Mouse (Mus musculus) liver, embryonic 13.5 days (tissue): ENCODE measurements at regions not wholly inside any gene's neighbourhood (a gene's known extent, or its start where the extent isn't known, plus 50 kb on each side); places are given as distances from the start of the nearest gene placed in this dataset.

Experiments used
- ATAC-seq: fragments of 200-750 bp; cut with Nextera tagmentation; 2 replicates; pipeline ENCODE4 v1.8.0; 2017; ENCODE audit warnings: low read depth, mild to moderate bottlenecking, moderate number of reproducible peaks, moderate library complexity
- DNase-seq: peaks from one replicate; pipeline ENCODE4 v3.0.0; 2022
- H3K27ac ChIP-seq: fragments of 300-500 bp; sonication (generic); 2 replicates; pipeline ENCODE4 v1.5.1; 2015; ENCODE audit warnings: moderate library complexity, mild to moderate bottlenecking, inconsistent platforms
- H3K27me3 ChIP-seq: fragments of 300-500 bp; sonication (generic); 2 replicates; pipeline ENCODE4 v1.6.1; 2015; ENCODE audit warnings: mild to moderate bottlenecking, inconsistent platforms
- H3K36me3 ChIP-seq: fragments of 300-500 bp; sonication (generic); 2 replicates; pipeline ENCODE4 v1.6.1; 2015; ENCODE audit warnings: mild to moderate bottlenecking, inconsistent platforms
- H3K4me1 ChIP-seq: fragments of 300-500 bp; sonication (generic); replicated peaks from 2 replicates; pipeline ENCODE4 v1.6.1; 2015; ENCODE audit warnings: inconsistent platforms
- H3K4me2 ChIP-seq: fragments of 300-500 bp; sonication (generic); 2 replicates; pipeline ENCODE4 v1.6.1; 2015; ENCODE audit warnings: inconsistent platforms, mild to moderate bottlenecking, moderate library complexity
- H3K4me3 ChIP-seq: fragments of 300-500 bp; sonication (generic); replicated peaks from 2 replicates; pipeline ENCODE4 v1.5.1; 2015; ENCODE audit warnings: mild to moderate bottlenecking, inconsistent platforms
- H3K9ac ChIP-seq: fragments of 300-500 bp; sonication (generic); 2 replicates; pipeline ENCODE4 v1.6.1; 2015; ENCODE audit warnings: mild to moderate bottlenecking, inconsistent platforms
- H3K9me3 ChIP-seq: fragments of 300-500 bp; sonication (generic); replicated peaks from 2 replicates; pipeline ENCODE4 v1.6.1; 2016; ENCODE audit warnings: inconsistent platforms
- WGBS: fragments of 180-500 bp; shearing (Covaris S2); methylation state at CpG from one replicate; pipeline ENCODE4 v1.1.7; 2015; ENCODE audit not compliant: insufficient replicate concordance; 5-methylcytosine and 5-hydroxymethylcytosine counted together

DNA sequence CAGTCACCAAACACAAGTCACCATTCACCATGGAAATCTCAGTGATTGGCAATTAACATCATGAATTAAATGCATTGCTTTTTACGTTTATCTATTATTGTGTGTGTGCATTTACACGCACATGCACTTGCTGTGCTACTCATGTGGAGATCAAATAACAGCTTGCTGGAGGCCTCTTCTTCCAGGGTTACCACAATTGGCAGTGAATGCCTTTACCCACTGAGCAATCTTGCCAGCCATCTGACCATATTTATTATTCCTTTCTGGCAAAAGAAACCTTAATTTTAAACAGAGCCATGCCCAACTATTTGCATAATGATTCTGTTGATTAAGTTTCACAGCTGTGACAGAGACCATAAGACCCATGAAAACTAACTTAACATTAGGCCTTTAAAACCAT lies 494.5 kb upstream of the 4930412O13Rik start:
- Histone ChIP-seq H3K4me3 (no peak overlapping the region), H3K9ac (no peak overlapping the region), H3K9me3 (no peaks in the 10 kb centered on the region), H3K27me3 (no peaks in the 10 kb centered on the region), H3K36me3 (no peaks in the 10 kb centered on the region), H3K4me1 (no peaks in the 10 kb centered on the region), H3K27ac (no peak overlapping the region), H3K4me2 (no peak overlapping the region)
- DNase-seq (no peak), ATAC-seq (no peak)
- WGBS, result 64% methylated on average over 2 of the region's 2 CpGs

DNA sequence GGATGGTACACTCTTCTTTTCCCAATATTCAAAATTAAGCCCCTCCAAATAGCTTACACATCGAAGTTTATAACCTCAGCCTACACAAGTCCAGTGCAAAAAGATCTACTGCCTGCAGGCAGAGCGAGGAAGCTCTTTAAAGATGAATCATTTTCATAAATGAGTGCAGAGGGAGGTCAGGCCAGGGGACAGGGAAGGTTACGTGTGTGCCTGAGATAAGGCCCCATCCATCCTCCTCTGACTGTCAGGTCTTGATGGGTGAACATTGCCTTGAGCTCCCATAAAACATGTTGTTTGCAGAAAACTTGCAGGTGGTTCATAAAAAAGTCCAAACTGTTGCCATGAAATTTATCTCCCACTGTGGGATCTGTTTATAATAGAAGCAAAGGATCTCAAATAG lies 493.0 kb upstream of the 4930412O13Rik start:
- Histone ChIP-seq H3K4me1 (no peaks in the 10 kb centered on the region), H3K27me3 (no peaks in the 10 kb centered on the region), H3K9me3 (no peaks in the 10 kb centered on the region), H3K27ac (no peak overlapping the region), H3K36me3 (no peaks in the 10 kb centered on the region), H3K9ac (no peak overlapping the region), H3K4me3 (no peak overlapping the region), H3K4me2 (no peak overlapping the region)
- ATAC-seq (no peak), DNase-seq (no peak)
- 45% methylated on average over 3 of the region's 3 CpGs for WGBS

- H3K4me1 ChIP-seq, result no peaks in the 10 kb centered on the region
- no peaks in the 10 kb centered on the region for H3K27me3 ChIP-seq
- no peak overlapping the region for H3K4me2 ChIP-seq
- H3K27ac ChIP-seq, result no peak overlapping the region
- ATAC-seq, result no peak
- no peaks in the 10 kb centered on the region for H3K36me3 ChIP-seq
- no peaks in the 10 kb centered on the region for H3K9me3 ChIP-seq
- 61% methylated on average over 9 of the region's 9 CpGs for WGBS
- no peak overlapping the region for H3K9ac ChIP-seq
- no peak for DNase-seq
- no peak overlapping the region for H3K4me3 ChIP-seq
Measured at GRCm38 (mm10) chr2:9395379-9395999, 485.6 kb upstream of the 4930412O13Rik start.

DNA sequence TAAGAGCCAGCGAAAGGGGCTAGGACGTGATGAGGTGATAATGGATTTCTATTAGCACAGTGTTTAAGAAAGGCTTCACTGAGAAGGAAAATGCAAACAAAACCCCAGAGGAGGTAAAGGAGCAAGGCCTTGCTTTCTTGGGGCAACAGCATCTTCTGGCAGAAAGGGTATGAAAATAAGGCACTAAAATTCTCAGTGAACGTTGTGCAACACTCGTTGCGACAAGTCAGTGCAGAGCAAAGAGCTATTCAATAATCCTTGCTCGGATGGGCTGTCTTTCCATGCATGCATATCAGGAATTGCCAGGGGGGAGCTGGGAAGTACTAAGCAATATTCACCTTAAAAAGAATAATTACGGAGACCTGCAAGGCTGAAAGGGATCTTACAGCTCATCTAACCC lies 479.6 kb upstream of the 4930412O13Rik start:
- ATAC-seq (no peak), DNase-seq (no peak)
- H3K9me3 ChIP-seq, result no peaks in the 10 kb centered on the region
- no peak overlapping the region for H3K4me3 ChIP-seq
- H3K4me1 ChIP-seq, result no peaks in the 10 kb centered on the region
- whole genome bisulfite sequencing, result 69% methylated on average over 7 of the region's 7 CpGs
- H3K9ac ChIP-seq, result no peak overlapping the region
- H3K27ac ChIP-seq, result no peak overlapping the region
- H3K4me2 ChIP-seq, result no peak overlapping the region
- no peaks in the 10 kb centered on the region for H3K36me3 ChIP-seq
- H3K27me3 ChIP-seq, result no peaks in the 10 kb centered on the region

DNA sequence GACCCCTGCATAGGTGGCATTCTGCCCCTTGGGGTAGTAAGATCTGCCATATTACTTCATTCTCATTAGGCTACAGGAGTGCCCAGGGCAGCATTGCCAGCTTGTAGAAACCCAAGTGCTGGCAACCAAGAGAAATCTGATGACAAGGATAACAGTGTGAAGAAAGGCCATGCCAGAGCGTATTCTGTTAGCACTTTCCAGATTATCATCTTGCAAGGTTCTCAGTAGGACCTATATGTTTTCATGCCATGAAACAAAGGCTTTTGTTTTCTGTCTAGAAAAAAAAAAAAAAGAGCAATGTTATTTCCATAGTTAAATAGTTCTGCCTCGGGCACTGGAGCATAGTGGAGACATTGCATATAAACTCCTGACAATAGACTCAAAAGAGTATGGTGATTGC lies 478.8 kb upstream of the 4930412O13Rik start:
- H3K4me1 ChIP-seq, result no peaks in the 10 kb centered on the region
- H3K36me3 ChIP-seq, result no peaks in the 10 kb centered on the region
- no peak overlapping the region for H3K4me2 ChIP-seq
- 52% methylated on average over 2 of the region's 2 CpGs for WGBS
- DNase-seq (no peak), ATAC-seq (no peak)
- H3K9me3 ChIP-seq, result no peaks in the 10 kb centered on the region
- no peak overlapping the region for H3K9ac ChIP-seq
- H3K27ac ChIP-seq, result no peak overlapping the region
- no peaks in the 10 kb centered on the region for H3K27me3 ChIP-seq
- H3K4me3 ChIP-seq, result no peak overlapping the region

- Histone ChIP-seq H3K4me1 (no peaks in the 10 kb centered on the region), H3K27ac (no peak overlapping the region), H3K36me3 (no peaks in the 10 kb centered on the region), H3K4me3 (no peak overlapping the region), H3K9ac (no peak overlapping the region), H3K4me2 (no peak overlapping the region), H3K27me3 (no peaks in the 10 kb centered on the region), H3K9me3 (no peaks in the 10 kb centered on the region)
- no peak for ATAC-seq
- 73% methylated on average over 7 of the region's 7 CpGs for WGBS
- no peak for DNase-seq
Measured at GRCm38 (mm10) chr2:9409075-9409474, 472.0 kb upstream of the 4930412O13Rik start.

- no peaks in the 10 kb centered on the region for H3K27me3 ChIP-seq
- no peak overlapping the region for H3K9ac ChIP-seq
- DNase-seq, result no peak
- H3K4me2 ChIP-seq, result no peak overlapping the region
- WGBS, result 72% methylated on average over 8 of the region's 8 CpGs
- no peaks in the 10 kb centered on the region for H3K4me1 ChIP-seq
- no peaks in the 10 kb centered on the region for H3K36me3 ChIP-seq
- H3K27ac ChIP-seq, result no peak overlapping the region
- no peak overlapping the region for H3K4me3 ChIP-seq
- no peak for ATAC-seq
- H3K9me3 ChIP-seq, result no peaks in the 10 kb centered on the region
Measured at GRCm38 (mm10) chr2:9422686-9423085, 458.4 kb upstream of the 4930412O13Rik start.

GRCm38 (mm10) chr2:9423534-9423933 lies 457.5 kb upstream of the 4930412O13Rik start:
- Histone ChIP-seq H3K4me1 (no peaks in the 10 kb centered on the region), H3K27ac (no peak overlapping the region), H3K4me3 (no peak overlapping the region), H3K36me3 (no peaks in the 10 kb centered on the region), H3K9me3 (no peaks in the 10 kb centered on the region), H3K9ac (no peak overlapping the region), H3K27me3 (no peaks in the 10 kb centered on the region), H3K4me2 (no peak overlapping the region)
- whole genome bisulfite sequencing, result 47% methylated on average over 7 of the region's 7 CpGs
- no peak for ATAC-seq
- no peak for DNase-seq

DNA sequence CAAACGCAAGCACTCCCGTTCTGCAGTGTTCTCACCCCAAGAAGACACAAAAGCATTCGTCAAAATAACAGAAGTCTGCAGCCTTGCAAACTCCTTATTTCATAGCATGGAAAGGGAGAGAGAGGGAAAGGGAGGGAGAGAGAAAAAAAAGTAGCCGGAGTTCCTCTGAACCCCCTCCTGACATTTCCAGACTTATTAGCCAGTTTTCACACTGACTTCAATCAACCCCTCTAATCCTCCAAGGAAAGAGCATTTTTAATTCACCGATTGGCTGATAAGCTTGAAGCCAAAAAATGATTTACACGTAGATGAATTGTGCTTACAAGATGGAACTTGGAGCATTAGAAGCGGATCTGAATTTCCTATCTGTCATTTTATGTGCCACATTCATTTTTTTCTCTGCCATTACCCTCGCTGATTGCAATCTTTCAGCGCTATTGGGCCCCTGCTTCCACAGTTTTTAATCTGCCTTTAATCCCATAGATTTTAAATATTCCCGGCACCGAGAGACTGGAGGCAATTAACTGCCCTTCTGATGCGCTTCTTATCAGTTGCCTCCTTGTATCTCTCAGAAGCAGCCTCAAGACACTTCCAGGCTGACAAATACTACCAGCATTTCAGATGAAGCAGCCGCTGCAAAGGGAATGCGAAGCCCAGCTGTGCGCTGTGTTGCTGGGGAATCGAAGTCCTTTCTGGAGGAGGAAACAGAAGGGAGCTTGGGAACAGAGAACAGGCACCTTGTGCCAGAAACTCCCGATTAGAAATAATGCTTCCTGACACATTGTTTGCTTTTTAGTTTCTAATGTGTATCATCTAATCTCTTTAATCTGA lies 447.7 kb upstream of the 4930412O13Rik start:
- no peak for ATAC-seq
- no peaks in the 10 kb centered on the region for H3K4me1 ChIP-seq
- H3K9ac ChIP-seq, result no peak overlapping the region
- no peak overlapping the region for H3K4me3 ChIP-seq
- WGBS, result 27% methylated on average over 17 of the region's 17 CpGs
- H3K36me3 ChIP-seq, result no peaks in the 10 kb centered on the region
- no peak overlapping the region for H3K4me2 ChIP-seq
- H3K27ac ChIP-seq, result no peak overlapping the region
- no peak for DNase-seq
- H3K27me3 ChIP-seq, result 0 out of 2 replicates have a peak, but pooled peaks cover 3% of the 10 kb centered on the region
- no peaks in the 10 kb centered on the region for H3K9me3 ChIP-seq

- no peak for DNase-seq
- Histone ChIP-seq H3K4me1 (no peaks in the 10 kb centered on the region), H3K36me3 (no peaks in the 10 kb centered on the region), H3K4me3 (no peak overlapping the region), H3K9me3 (no peaks in the 10 kb centered on the region), H3K27me3 (0 out of 2 replicates have a peak, but pooled peaks cover 3% of the 10 kb centered on the region), H3K4me2 (no peak overlapping the region), H3K9ac (no peak overlapping the region), H3K27ac (no peak overlapping the region)
- WGBS, result 44% methylated on average over 9 of the region's 9 CpGs
- ATAC-seq, result no peak
Measured at GRCm38 (mm10) chr2:9435155-9435872, 445.7 kb upstream of the 4930412O13Rik start.

GRCm38 (mm10) chr2:9443103-9443502 lies 437.9 kb upstream of the 4930412O13Rik start:
- Histone ChIP-seq H3K36me3 (no peaks in the 10 kb centered on the region), H3K4me2 (no peak overlapping the region), H3K9me3 (no peaks in the 10 kb centered on the region), H3K9ac (no peak overlapping the region), H3K27me3 (no peaks in the 10 kb centered on the region), H3K4me3 (no peak overlapping the region), H3K27ac (no peak overlapping the region), H3K4me1 (no peaks in the 10 kb centered on the region)
- ATAC-seq, result no peak
- no peak for DNase-seq
